Mouse (Mus musculus): Measurements from ENCODE around the gene Asic1. TPM values are rescaled to one million over a fixed set of nuclear protein-coding genes. Genes with fewer than 3 reads are reported as not detected.
A peak's percentile ranks its signal among the peaks of the same experiment; 100 is the strongest.

Gene Asic1
- under 1 TPM; 0.08 to 0.61 TPM for total RNA-seq (2021)
- long read RNA-seq, experiment 1: 0 reads
- long read RNA-seq, experiment 2: 0 reads

DNA sequence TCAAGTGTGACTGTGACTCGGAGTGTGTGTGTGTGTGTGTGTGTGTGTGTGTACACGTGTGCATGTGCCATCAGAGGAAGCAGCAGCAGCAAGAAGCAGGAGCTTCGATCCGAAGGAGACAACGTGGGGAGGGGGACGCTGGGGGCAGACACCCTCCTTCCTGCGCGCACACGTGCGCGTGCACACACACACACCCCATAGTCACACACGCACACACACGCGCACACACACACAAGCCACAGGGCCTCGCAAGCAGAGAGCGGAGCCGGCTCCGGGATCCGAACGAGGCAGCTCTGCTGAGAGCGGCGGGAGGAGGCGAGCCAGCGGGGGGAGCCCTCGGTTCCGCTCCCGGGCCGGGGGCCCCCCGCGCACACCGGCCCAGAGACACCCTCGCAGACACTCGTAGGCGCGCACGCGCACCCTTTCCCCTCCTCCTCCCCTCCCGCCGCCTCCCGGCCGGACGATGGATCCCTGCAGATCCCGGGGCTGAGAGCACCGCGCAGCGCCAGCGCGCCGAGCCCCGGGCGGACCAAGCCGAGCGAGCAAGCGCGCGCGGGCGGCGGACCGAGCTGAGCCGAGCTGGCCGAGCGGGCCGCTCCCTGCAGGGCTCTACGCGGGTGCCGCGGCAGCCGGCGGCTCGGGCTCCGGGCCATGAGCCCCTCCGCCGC is at the start of gene Asic1:
Gene Asic1, plus strand, starts transcription at position 215 of the 668 bp plus-strand sequence.
- DNase-seq: peak; percentile 61

DNA sequence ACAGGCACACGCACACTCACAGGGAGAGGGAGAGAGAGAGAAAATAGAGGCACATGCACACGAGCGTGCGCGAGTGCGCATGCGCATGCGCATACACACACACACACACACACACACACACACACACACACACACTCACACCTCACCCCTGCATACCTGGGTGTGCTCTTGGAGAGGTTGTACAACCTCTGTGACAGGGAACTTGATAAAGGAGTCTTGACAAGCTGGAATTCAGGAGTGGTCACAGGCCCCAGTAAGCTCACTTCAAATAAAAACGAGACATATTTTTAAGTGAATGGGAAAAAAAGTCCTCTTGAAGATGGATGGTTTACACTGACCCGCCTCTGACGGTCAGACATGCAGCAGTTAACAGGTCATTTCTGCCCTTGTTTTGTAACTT is 48.1 kb upstream of the Asic1 start:
- DNase-seq: no peak

DNA sequence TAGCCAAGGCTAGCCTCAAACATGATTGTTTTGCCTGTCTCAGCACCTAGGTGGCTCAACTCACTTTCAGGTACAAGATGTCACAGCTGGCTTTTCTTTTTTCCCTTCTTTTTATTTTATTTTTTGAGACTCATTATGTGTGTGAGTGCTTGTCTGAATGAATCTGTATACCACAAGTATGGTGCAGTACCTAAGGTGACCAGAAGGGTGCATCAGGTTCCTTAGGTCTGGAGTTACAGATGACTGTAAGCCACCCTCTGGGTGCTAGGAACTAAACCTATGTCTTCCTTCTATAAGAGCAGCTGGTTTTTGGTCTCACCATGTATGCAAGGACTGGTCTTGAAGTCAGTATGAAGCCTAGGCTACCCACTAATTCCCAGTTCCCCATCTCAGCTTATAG is 38.5 kb upstream of the Asic1 start:
- no peak for DNase-seq

DNA sequence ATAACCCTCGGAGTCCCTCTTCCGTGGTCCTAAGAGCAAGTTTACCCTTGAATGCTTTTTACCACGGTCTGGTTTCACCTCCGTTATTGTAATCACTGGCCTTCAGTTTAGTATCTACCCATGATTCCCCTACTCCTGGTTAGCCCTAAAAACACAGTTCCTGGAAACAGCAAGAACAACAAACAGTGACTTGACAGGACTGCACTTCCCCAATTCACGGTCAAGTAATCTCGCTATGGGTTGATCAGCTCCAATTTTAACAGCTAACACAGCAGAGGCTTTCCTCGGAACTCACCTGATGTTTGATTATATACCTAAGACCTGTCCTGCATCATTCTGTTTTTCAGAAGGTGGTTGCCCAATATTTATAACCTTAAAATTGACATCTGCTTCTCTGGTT is 35.5 kb upstream of the Asic1 start:
- no peak for DNase-seq

DNA sequence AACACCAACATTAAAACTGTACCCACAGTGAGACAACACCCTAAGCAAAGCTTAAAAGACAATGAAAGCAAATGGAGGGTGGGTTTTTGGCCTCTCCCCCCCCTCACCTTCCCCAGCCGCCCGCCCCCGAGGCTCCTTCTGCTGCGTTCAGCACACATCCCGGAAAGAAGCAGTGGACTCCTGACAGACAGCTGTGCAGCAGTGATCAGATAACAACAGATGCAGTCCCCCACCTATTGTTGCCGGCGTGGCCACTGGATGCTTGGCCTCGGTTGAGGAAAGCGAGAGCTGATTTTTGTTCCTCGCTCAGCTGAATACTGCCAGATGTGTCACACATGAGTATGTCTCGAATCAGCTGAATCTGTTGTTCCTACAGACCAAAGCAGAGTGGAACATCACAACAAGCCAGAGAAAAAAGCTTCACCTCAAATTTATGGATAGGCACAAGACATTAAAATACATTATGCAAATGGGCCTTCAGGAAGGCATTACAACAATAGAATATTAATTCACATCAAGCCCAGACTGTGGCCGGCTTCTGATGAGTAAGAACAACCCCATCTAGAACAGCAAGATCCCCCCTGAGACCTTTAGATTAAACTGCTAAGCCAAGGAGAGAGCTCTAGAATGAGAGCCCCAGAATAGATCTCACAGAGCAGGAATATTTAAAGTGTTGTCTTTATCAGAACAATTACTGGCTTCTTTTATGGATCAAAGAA is 32.6 kb upstream of the Asic1 start:
- DNase-seq: no peak

DNA sequence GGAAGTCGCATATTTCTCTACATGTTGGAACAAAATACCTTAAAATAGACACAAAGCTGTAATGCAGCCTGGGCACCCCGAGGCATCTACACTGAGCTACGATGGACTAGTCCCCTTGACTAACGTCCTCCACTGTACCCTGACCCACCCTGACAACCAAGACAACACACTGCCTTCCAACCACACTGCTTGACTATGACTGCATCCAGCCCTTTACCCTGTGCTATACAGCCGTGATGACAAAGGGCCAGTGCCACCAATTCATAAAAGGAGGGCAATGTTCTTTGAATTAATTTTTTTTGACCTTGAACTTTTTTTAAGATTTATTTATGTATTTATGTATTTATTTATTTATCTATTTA is 32.1 kb upstream of the Asic1 start:
- no peak for DNase-seq

DNA sequence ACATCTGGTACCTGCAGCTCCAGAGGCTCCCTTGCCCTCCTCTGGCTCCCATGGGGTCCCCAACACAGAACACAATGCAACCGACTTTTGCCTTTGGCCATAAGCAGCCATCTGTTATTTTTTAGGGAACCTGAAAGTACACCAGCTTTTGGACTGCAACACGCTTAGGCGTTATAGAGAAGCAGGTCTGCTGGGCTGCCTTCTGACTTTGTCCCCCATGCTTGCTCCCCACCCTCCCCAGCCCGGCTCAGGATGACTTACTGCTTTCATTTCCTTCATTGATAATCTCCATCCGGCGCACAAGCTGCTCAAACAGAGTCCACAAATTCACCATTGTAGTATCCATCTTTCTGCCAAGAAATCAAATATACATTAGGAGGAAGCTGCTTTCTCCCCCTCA is 27.5 kb upstream of the Asic1 start:
- DNase-seq: no peak

GRCm38 (mm10) chr15:99643832-99644231 is 26.3 kb upstream of the Asic1 start:
- no peak for DNase-seq

GRCm38 (mm10) chr15:99644776-99645175 is 25.4 kb upstream of the Asic1 start:
- DNase-seq: peak; percentile 31

- DNase-seq: no peak
Measured at GRCm38 (mm10) chr15:99648326-99648725, 21.8 kb upstream of the Asic1 start.

DNA sequence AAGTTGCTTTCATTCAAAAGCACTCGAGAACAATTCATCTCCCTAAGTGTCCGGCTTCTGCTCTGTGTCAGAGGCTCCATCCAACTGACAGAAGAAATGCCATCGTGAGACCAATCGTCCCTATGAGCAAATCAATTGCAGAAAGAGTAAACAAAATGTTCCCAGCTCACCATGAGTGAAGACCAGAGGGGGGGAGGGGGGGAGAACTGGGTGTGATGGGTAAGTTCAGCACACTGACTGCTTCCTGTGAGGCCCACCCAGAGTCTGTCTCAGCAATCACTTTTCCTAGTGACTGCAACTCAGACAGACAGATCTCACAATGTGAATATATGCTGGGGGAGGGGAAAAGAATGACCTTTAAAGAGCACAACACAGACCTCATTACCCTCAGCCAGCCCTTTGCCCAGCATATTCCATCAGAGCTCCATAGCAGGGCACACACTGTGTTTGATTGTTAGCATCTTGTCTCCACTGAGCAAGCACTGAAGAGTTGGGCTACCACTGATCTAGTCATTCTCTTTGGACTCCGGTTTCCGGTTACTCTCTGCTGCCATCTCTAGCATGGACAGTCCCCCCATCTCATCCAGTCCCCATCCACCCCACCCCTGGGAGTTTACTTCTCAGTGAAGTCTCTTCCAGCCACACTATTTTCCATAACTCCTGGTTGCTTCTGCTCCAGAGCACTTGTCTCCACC is 21.0 kb upstream of the Asic1 start:
- no peak for DNase-seq

- DNase-seq: no peak
Measured at GRCm38 (mm10) chr15:99650304-99650703, 19.9 kb upstream of the Asic1 start.

- peak; percentile 93 for DNase-seq
Measured at GRCm38 (mm10) chr15:99651163-99651872, 18.9 kb upstream of the Asic1 start, which contains the start of gene Racgap1. TSS of gene Racgap1 (minus strand) at chr15:99651656.

- no peak for DNase-seq
Measured at GRCm38 (mm10) chr15:99651984-99652872, 17.9 kb upstream of the Asic1 start.

DNA sequence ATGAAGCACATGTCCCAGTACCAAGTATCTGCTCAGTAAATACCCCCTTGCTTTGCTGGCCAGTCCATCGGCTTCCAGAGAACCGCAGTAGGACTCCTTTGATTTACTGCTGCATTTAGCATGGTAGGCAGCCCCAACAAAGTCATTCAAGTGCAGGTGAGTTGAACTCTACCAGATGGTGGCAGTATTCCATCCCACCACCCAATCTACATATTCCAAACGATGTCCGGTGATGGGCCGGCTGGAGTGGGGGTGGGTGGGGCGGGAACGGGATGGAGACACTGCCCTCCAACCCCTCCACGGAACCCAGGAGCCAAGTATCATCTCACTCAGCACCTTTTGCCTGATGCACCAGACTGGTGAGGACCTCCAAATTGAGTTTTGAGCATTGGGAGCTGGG is 16.9 kb upstream of the Asic1 start:
- no peak for DNase-seq

GRCm38 (mm10) chr15:99653876-99654275 is 16.3 kb upstream of the Asic1 start:
- no peak for DNase-seq

DNA sequence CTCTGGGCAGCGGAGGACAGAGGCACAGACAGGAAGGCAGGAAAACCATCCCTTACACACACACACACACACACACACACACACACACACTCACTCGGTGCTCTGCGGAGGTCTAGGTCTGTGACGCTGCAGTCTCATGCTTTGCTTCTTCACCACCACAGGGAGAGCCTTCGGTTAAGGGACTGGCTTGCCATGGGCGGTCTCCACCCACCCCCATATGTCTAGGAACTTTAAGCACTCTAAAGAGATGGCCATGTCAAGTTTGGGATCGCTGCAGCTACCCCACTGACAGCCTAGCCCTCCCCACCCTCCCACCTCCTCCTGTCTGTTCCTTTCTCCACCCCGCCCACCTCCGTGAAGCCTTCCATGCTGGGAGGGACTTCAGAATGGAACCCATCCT is 14.2 kb upstream of the Asic1 start:
- DNase-seq: no peak

- no peak for DNase-seq
Measured at GRCm38 (mm10) chr15:99658437-99658836, 11.7 kb upstream of the Asic1 start.

- DNase-seq: no peak
Measured at GRCm38 (mm10) chr15:99661121-99661830, 8.9 kb upstream of the Asic1 start.

DNA sequence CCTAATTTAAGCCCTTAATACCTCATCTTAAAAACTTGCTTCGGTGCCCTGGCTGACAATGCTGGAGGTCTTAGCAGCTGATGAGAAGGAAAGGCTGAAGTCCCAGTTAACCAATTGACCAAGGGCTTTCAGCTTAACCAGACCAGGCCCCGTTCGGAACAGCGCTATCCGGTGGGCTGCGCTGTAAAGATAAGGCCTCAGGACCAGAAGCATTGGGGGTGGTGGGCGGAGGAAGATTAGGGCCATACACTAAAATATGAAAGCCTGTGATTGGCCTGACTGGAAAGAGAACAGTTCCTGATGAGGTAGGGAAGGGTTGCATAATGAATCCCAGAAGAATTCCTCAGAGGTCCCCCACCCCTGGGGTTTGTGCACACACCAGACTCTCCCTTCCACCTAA is 7.8 kb upstream of the Asic1 start:
- no peak for DNase-seq

All from gastrocnemius, postnatal 25 days (tissue).